Mouse (Mus musculus): Measurements from ENCODE around the gene Spi1. TPM values are rescaled to one million over a fixed set of nuclear protein-coding genes. Genes with fewer than 3 reads are reported as not detected.

Gene Spi1
- polyA plus RNA-seq, 1 experiment from 2014 or later, result 1.7 TPM

GRCm38 (mm10) chr2:91123521-91123920 lies 41.3 kb downstream of the Spi1 start:
- no peak overlapping the region for H3K4me2 ChIP-seq (ENCODE audit: low read length)
- no peaks in the 10 kb centered on the region for H3K36me3 ChIP-seq (ENCODE audit: control insufficient read depth, insufficient read depth)
- H3K9ac ChIP-seq (replicated peaks; ENCODE audit: low read depth, low read length), result no peak overlapping the region
- ATAC-seq, result no peak
- H3K27ac ChIP-seq (ENCODE audit: low read length), result no peak overlapping the region
- 88% methylated on average over 6 of the region's 6 CpGs for WGBS
- no peaks in the 10 kb centered on the region for H3K27me3 ChIP-seq (replicated peaks; ENCODE audit: control insufficient read depth, insufficient read depth, low read length)
- H3K9me3 ChIP-seq (ENCODE audit: control insufficient read depth, low read length), result no peaks in the 10 kb centered on the region
- H3K4me3 ChIP-seq (replicated peaks; ENCODE audit: low read length), result no peak overlapping the region
- H3K4me1 ChIP-seq (replicated peaks; ENCODE audit: control insufficient read depth, insufficient read depth, low read length), result no peaks in the 10 kb centered on the region

DNA sequence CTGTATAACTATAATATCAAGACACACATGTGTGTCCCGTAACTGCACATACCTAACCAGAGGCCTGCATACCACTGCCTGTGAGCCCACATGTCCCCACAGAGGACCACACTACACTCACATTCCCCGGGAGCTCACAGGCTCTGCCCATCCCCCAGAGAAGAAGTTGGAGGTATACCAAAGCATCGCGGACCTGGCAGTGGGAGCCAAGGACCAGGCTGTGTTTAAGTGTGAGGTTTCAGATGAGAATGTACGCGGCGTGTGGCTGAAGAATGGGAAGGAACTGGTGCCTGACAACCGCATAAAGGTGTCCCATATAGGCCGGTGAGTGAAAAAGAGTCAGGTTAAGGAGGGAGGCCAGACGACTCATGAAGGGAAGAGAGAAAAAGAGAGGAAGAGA lies 42.9 kb downstream of the Spi1 start:
- Histone ChIP-seq H3K27me3 (replicated peaks; ENCODE audit: control insufficient read depth, insufficient read depth, low read length) (no peaks in the 10 kb centered on the region), H3K9ac (replicated peaks; ENCODE audit: low read depth, low read length) (no peak overlapping the region), H3K27ac (ENCODE audit: low read length) (no peak overlapping the region), H3K4me3 (replicated peaks; ENCODE audit: low read length) (no peak overlapping the region), H3K9me3 (ENCODE audit: control insufficient read depth, low read length) (no peaks in the 10 kb centered on the region), H3K4me2 (ENCODE audit: low read length) (no peak overlapping the region), H3K4me1 (replicated peaks; ENCODE audit: control insufficient read depth, insufficient read depth, low read length) (no peaks in the 10 kb centered on the region), H3K36me3 (ENCODE audit: control insufficient read depth, insufficient read depth) (no peaks in the 10 kb centered on the region)
- ATAC-seq, result no peak
- WGBS, result 92% methylated on average over 10 of the region's 10 CpGs

DNA sequence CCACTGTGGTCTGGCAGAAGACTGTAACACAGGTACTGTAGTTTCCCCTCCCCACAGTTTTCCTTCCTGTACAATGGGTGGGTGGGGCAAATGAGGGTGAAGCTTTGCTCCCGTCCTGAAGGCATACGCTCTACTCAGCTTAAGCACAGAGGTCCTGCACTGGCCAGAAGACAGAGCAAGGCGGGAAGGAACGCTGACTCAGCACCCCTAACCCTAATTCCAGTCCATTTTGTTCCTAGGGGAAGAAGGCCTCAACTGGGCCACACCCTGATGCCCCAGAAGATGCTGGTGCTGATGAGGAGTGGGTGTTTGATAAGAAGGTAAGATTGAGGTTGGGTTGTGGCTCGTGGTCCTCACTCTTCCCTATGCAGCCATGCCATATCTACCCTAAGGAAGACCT lies 46.6 kb downstream of the Spi1 start:
- H3K27ac ChIP-seq (ENCODE audit: low read length), result no peak overlapping the region
- no peak overlapping the region for H3K4me3 ChIP-seq (replicated peaks; ENCODE audit: low read length)
- WGBS, result 75% methylated on average over 5 of the region's 5 CpGs
- H3K4me2 ChIP-seq (ENCODE audit: low read length), result no peak overlapping the region
- H3K36me3 ChIP-seq (ENCODE audit: control insufficient read depth, insufficient read depth), result no peaks in the 10 kb centered on the region
- H3K9ac ChIP-seq (replicated peaks; ENCODE audit: low read depth, low read length), result no peak overlapping the region
- H3K4me1 ChIP-seq (replicated peaks; ENCODE audit: control insufficient read depth, insufficient read depth, low read length), result no peaks in the 10 kb centered on the region
- no peaks in the 10 kb centered on the region for H3K27me3 ChIP-seq (replicated peaks; ENCODE audit: control insufficient read depth, insufficient read depth, low read length)
- ATAC-seq, result no peak
- H3K9me3 ChIP-seq (ENCODE audit: control insufficient read depth, low read length), result no peaks in the 10 kb centered on the region

DNA sequence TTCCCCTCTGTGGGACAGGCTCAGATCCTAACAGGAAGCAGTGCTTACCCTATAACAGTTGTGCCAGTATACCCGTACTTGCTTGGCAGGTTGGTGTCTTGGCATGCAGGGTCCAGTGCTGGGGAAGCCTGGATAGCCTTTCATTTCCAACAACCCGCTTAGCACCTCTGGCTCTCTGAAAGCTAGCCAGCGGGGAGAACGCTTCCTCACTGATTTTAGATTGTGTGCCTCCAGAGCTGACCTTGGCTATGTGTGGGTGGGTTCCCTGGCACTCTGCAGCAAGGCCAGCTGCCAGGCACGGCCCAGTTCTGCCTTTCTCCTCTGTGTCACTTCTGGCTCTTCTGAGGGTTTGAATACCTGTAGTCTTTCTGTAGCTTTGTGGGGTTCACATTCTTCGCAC lies 47.9 kb downstream of the Spi1 start:
- Histone ChIP-seq H3K4me2 (ENCODE audit: low read length) (no peak overlapping the region), H3K27ac (ENCODE audit: low read length) (no peak overlapping the region), H3K27me3 (replicated peaks; ENCODE audit: control insufficient read depth, insufficient read depth, low read length) (no peaks in the 10 kb centered on the region), H3K4me1 (replicated peaks; ENCODE audit: control insufficient read depth, insufficient read depth, low read length) (no peaks in the 10 kb centered on the region), H3K9me3 (ENCODE audit: control insufficient read depth, low read length) (no peaks in the 10 kb centered on the region), H3K4me3 (replicated peaks; ENCODE audit: low read length) (no peak overlapping the region), H3K9ac (replicated peaks; ENCODE audit: low read depth, low read length) (no peak overlapping the region), H3K36me3 (ENCODE audit: control insufficient read depth, insufficient read depth) (no peaks in the 10 kb centered on the region)
- 89% methylated on average over 6 of the region's 6 CpGs for WGBS
- no peak for ATAC-seq

DNA sequence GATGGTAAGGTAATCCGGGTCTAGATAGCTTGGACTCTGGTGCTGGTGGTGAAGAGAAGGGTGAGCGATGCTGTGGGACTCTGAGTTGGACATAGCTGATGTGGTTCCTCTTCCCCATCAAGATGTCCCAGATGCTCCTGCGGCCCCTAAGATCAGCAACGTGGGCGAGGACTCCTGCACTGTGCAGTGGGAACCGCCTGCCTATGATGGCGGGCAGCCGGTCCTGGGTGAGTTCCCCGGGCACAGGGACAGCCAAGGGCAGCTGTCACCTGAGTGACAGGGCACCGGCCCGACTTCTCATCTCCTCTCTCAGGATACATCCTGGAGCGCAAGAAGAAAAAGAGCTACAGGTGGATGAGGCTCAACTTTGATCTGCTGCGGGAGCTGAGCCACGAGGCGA lies 49.1 kb downstream of the Spi1 start:
- Histone ChIP-seq H3K9ac (replicated peaks; ENCODE audit: low read depth, low read length) (no peak overlapping the region), H3K4me1 (replicated peaks; ENCODE audit: control insufficient read depth, insufficient read depth, low read length) (no peaks in the 10 kb centered on the region), H3K9me3 (ENCODE audit: control insufficient read depth, low read length) (no peaks in the 10 kb centered on the region), H3K27me3 (replicated peaks; ENCODE audit: control insufficient read depth, insufficient read depth, low read length) (no peaks in the 10 kb centered on the region), H3K36me3 (ENCODE audit: control insufficient read depth, insufficient read depth) (no peaks in the 10 kb centered on the region), H3K27ac (ENCODE audit: low read length) (no peak overlapping the region), H3K4me3 (replicated peaks; ENCODE audit: low read length) (no peak overlapping the region), H3K4me2 (ENCODE audit: low read length) (no peak overlapping the region)
- 94% methylated on average over 15 of the region's 15 CpGs for WGBS
- no peak for ATAC-seq

- no peaks in the 10 kb centered on the region for H3K36me3 ChIP-seq (ENCODE audit: control insufficient read depth, insufficient read depth)
- no peaks in the 10 kb centered on the region for H3K4me1 ChIP-seq (replicated peaks; ENCODE audit: control insufficient read depth, insufficient read depth, low read length)
- no peaks in the 10 kb centered on the region for H3K9me3 ChIP-seq (ENCODE audit: control insufficient read depth, low read length)
- no peaks in the 10 kb centered on the region for H3K27me3 ChIP-seq (replicated peaks; ENCODE audit: control insufficient read depth, insufficient read depth, low read length)
- no peak overlapping the region for H3K27ac ChIP-seq (ENCODE audit: low read length)
- ATAC-seq, result no peak
- WGBS, result 88% methylated on average over 3 of the region's 3 CpGs
- H3K9ac ChIP-seq (replicated peaks; ENCODE audit: low read depth, low read length), result no peak overlapping the region
- no peak overlapping the region for H3K4me3 ChIP-seq (replicated peaks; ENCODE audit: low read length)
- no peak overlapping the region for H3K4me2 ChIP-seq (ENCODE audit: low read length)
These were observed 49.8 kb downstream of the Spi1 start for GRCm38 (mm10) chr2:91132035-91132434.

DNA sequence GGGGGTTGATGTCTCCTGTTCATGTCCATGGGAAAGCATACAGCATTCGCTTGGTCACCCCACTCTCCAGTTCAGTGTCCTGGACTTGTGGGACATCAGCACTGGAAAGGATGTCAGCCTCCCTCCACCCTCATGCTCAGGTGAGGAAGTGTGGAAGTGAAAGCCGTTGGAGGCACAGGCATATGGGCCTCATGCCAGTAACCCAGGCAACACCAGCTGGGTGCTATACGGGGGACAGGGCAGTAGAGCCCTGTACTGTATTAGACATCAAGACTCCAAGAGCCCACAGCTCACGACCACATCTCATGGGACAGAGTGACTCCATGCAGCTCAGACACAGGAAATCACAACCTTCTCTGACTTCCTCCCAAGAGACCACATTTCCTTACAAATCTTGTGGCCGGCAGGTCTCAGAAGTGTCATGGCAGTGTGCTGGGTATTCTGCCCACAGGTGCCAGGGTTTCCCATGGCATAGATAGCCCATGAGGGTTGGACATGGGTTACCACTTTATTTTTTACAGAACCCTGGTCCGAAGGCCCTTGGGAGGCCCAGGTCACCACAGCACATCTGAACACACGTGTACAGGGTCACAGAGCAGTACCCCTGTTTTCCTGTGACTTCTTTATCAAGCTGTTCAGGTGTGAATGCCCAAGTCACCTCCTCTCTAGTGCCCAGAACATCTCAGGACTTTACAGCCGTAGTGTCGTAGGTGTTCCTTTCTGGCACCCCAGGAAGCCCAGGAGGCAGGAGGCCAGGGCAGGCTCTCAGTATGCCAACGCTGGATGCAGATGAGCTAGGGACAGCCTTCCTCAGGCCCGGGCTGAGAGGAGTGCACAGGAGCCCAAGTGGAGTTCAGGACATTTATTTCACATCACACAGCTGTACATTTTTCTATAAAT lies 54.6 kb downstream of the Spi1 start:
- Histone ChIP-seq H3K4me2 (ENCODE audit: low read length) (no peak overlapping the region), H3K27me3 (replicated peaks; ENCODE audit: control insufficient read depth, insufficient read depth, low read length) (no peaks in the 10 kb centered on the region), H3K4me3 (replicated peaks; ENCODE audit: low read length) (no peak overlapping the region), H3K36me3 (ENCODE audit: control insufficient read depth, insufficient read depth) (peaks cover 2% of the 10 kb centered on the region), H3K9ac (replicated peaks; ENCODE audit: low read depth, low read length) (no peak overlapping the region), H3K9me3 (ENCODE audit: control insufficient read depth, low read length) (no peaks in the 10 kb centered on the region), H3K27ac (ENCODE audit: low read length) (no peak overlapping the region), H3K4me1 (replicated peaks; ENCODE audit: control insufficient read depth, insufficient read depth, low read length) (no peaks in the 10 kb centered on the region)
- no peak for ATAC-seq
- WGBS, result 87% methylated on average over 11 of the region's 11 CpGs

DNA sequence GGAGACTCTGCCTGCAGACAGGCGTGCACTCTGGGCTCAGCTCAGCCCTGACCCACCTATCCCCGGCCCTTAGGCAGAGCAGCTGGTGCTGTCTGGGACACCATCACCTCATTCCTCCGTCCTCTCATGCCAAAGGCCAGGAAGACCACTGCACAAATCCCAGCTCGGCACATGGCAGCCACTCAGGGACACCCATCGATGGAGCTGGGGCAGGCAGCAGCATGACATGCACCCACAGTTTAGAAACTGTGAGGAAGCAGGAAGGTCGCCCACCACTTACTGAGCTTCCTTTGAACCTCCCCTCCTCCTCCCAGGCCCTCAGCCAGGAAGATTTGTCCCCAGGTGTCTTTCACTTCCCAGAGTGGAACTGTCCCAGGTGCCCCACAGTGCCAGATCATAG lies 55.3 kb downstream of the Spi1 start:
- ATAC-seq, result no peak
- Histone ChIP-seq H3K4me2 (ENCODE audit: low read length) (no peak overlapping the region), H3K4me1 (replicated peaks; ENCODE audit: control insufficient read depth, insufficient read depth, low read length) (no peaks in the 10 kb centered on the region), H3K9me3 (ENCODE audit: control insufficient read depth, low read length) (no peaks in the 10 kb centered on the region), H3K27me3 (replicated peaks; ENCODE audit: control insufficient read depth, insufficient read depth, low read length) (no peaks in the 10 kb centered on the region), H3K27ac (ENCODE audit: low read length) (no peak overlapping the region), H3K9ac (replicated peaks; ENCODE audit: low read depth, low read length) (no peak overlapping the region), H3K4me3 (replicated peaks; ENCODE audit: low read length) (no peak overlapping the region), H3K36me3 (ENCODE audit: control insufficient read depth, insufficient read depth) (peaks cover 2% of the 10 kb centered on the region)
- WGBS, result 92% methylated on average over 6 of the region's 6 CpGs

DNA sequence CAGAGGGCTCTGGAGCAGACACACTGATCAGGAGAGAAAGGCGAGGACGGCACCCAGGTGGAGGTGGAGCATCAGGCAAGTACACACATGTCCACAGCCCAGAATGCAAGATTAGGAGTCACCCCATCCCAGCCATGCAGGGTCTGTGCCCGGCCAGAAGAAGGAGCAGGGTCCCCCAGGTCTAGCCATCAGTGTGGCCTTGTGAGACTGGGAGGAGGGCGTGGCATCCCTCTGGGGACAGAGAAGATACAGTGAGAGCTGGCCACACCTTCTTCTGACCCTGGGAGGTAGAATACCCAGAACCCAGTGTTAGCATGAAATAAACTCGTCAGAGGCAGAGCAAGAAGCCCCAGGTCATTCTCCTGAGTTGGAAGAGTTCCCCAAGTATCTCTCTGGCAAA lies 57.1 kb downstream of the Spi1 start:
- WGBS, result 81% methylated on average over 5 of the region's 5 CpGs
- H3K36me3 ChIP-seq (ENCODE audit: control insufficient read depth, insufficient read depth), result peaks cover 6% of the 10 kb centered on the region

More for the DNA sequence above, 57.1 kb downstream of the Spi1 start:
- Histone ChIP-seq H3K4me3 (replicated peaks; ENCODE audit: low read length) (no peak overlapping the region), H3K4me1 (replicated peaks; ENCODE audit: control insufficient read depth, insufficient read depth, low read length) (no peaks in the 10 kb centered on the region), H3K27me3 (replicated peaks; ENCODE audit: control insufficient read depth, insufficient read depth, low read length) (no peaks in the 10 kb centered on the region), H3K9me3 (ENCODE audit: control insufficient read depth, low read length) (no peaks in the 10 kb centered on the region), H3K27ac (ENCODE audit: low read length) (no peak overlapping the region), H3K9ac (replicated peaks; ENCODE audit: low read depth, low read length) (no peak overlapping the region), H3K4me2 (ENCODE audit: low read length) (no peak overlapping the region)
- no peak for ATAC-seq
